Mouse (Mus musculus): Measurements from ENCODE around the gene Olfr463.
"Not testable (repeated sequence)": the region's sequence is repeated elsewhere in the genome, so short reads cannot be mapped to it uniquely, and the experiment has no call there.

Gene Olfr463

DNA sequence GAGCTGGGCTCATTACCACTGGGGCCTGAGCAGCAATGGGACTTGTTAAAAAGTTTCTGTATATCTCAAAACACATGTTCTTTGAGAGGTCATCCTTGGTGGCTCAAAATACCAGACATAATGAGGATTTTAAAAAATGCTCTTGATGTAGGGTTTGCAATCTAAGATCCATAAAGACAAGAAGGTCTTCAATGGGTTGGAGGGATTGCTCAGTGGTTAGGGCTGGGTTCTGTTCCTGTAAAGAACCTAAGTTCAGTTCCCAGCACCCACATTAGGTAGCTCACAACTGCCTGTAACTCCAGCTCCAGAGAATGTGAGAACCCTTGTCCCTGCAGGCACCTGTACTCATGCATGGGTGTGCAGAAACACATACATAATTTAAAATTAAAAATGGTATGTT lies at the start of gene Olfr463:
Olfr463 (minus strand) TSS at position 101 of the 400 bp plus-strand sequence.
- DNase-seq (ENCODE audit: low spot score in 2 of 2) = no peak

GRCm38 (mm10) chr11:87935467-87935866 lies 38.3 kb upstream of the Olfr463 start:
- DNase-seq (ENCODE audit: low spot score in 2 of 2) = no peak

- no peak for DNase-seq (ENCODE audit: low spot score in 2 of 2)
Observed at GRCm38 (mm10) chr11:87933731-87934130, 36.5 kb upstream of the Olfr463 start.

GRCm38 (mm10) chr11:87930348-87930747 lies 33.2 kb upstream of the Olfr463 start:
- no peak for DNase-seq (ENCODE audit: low spot score in 2 of 2)

DNA sequence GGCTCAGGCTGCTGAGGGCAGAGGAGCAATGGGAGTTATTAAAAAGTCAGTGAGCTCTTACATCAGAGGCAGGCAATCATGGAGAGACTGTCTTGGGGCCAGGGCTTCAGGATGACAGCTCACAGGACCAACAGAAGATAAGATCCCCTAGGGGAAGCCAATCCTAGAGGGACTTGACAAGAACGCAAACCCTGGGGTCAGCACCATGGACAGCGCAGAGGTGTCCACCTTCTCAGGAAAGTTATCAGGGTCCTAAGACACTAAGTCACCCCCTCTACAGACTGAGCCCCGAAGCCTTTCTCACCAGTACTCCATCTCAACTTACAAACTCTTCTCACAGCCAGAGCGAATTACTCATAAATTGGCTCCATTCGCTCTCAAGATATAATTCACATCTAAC lies 23.8 kb upstream of the Olfr463 start, which contains the start of gene Olfr464:
Olfr464 (minus strand) TSS at position 2 of the 400 bp plus-strand sequence.
- no peak for DNase-seq (ENCODE audit: low spot score in 2 of 2)

DNA sequence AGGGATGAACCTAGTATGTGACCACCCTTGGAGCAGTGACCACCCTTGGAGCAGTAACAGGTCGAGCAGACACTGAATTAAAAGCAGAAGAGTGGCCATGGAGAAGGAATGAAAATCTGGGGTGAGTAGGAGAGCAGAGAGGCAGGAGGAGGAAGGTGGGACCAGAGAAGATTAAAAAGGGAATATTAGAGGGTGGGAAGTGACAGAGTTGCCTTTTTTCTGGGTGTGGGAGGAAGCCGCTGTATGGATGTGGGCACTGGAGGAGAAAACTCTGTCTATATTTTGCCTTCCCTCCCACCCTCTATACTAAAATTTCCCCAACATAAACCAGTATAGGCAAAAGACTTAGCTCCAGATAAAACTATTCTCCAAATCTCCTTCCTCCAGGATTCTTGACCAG lies 23.1 kb upstream of the Olfr463 start:
- DNase-seq (ENCODE audit: low spot score in 2 of 2) = no peak

GRCm38 (mm10) chr11:87916005-87916404 lies 18.8 kb upstream of the Olfr463 start:
- no peak for DNase-seq (ENCODE audit: low spot score in 2 of 2)

- DNase-seq (ENCODE audit: low spot score in 2 of 2) = no peak
Observed at GRCm38 (mm10) chr11:87904331-87904730, 7.1 kb upstream of the Olfr463 start.

GRCm38 (mm10) chr11:87892168-87892567 lies 5.0 kb downstream of the Olfr463 start, which contains the start of gene Olfr462:
Gene Olfr462, minus strand, starts transcription at chr11:87892268.
- DNase-seq (ENCODE audit: low spot score in 2 of 2) = no peak

DNA sequence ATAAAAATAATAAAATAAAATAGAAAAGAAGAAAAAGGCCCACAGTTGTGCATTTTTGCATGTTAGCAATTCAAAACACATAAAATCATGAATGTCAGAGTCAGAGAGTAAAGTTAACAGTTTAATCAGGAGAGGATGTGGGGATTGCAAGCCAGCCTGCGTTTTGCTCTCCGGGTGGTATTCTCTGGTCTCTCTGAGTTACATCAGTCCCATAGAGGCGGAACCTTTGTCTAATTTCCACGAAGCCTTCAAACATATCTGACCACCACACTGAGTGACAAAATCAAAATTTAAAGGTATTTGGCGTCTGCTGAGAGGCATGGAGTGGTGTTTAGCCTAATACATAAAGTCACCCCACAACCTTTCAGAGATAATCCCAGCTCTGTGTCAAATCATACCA lies 12.3 kb downstream of the Olfr463 start:
- no peak for DNase-seq (ENCODE audit: low spot score in 2 of 2)

DNA sequence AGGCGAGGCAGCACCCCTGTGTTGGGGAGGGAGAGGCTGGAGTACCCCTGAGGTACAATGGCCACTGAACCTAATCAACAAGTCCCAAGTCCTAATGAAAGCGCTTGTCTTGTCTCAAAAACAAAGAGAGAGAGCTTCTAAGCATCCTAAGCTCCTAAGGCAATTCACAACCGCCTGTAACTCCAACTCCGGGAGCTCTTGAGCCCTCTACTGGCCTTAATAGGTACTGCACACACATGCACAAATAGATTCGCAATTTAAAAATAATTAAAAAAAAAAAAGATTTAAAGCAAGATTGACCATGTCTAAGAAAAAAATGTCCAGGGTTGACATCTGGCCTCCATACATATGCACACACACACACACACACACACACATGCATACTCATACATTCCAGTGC lies 13.7 kb downstream of the Olfr463 start:
- DNase-seq (ENCODE audit: low spot score in 2 of 2) = no peak

DNA sequence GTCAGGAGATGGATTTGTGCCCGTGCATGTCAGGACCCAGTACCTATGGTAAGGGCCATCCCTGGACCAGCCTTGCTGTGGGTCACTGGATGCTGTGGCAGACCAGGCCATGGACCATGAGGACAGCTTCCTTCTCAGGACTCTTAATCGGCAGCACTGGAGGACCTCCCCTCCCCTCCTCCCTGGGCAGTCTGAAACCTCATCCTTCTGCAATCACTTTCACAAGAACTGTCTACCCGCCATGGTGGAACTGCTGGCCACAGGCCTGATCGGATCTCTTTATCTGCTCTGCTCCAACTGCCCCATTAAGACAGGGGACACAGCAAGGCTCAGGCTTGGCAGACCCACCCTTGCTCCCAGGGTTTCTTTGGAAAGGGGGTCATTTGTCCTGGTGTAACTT lies 15.5 kb downstream of the Olfr463 start:
- DNase-seq (ENCODE audit: low spot score in 2 of 2) = no peak

DNA sequence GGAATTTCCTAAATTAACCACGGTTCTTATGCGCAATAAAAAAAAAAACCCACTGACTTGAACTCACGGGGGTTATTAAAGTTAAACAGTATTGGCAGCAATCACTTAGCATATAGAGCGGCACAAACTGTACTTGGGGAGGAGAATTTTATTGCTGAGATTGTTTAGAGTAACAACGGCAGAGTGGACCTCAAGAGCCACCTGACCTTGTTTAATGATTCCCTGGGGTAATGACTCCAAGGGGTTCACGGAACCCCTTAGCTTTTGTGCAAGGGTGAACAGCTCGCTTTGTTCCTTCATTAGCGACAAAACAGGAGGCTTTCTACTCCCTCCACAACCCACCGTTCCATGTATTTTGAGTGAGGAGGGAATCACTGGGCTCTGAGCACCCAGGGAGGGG lies 17.4 kb downstream of the Olfr463 start:
- DNase-seq (ENCODE audit: low spot score in 2 of 2) = no peak

- DNase-seq (ENCODE audit: low spot score in 2 of 2) = no peak
Observed at GRCm38 (mm10) chr11:87875436-87875835, 21.8 kb downstream of the Olfr463 start, which contains the start of gene Epx. Gene Epx, minus strand, starts transcription at chr11:87875536.

DNA sequence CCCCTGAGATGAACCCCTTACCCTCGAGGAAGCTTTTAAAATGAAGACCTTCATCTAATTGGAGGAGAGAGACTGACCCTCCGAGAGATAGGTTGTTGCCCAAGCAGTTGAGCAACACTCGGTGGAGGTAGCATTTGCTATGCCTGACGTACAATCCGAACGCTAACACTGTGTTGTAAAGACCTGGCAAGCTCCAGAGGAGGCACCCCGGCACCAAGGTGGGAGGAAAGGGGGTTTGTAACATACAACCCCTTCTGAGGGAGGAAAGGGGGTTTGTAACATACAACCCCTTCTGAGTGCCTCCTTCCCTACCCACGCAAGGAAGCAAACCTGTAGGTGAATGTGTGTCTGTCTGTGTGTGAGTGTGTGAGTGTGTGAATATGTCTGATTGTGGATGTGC lies 25.4 kb downstream of the Olfr463 start:
- no peak for DNase-seq (ENCODE audit: low spot score in 2 of 2)

DNA sequence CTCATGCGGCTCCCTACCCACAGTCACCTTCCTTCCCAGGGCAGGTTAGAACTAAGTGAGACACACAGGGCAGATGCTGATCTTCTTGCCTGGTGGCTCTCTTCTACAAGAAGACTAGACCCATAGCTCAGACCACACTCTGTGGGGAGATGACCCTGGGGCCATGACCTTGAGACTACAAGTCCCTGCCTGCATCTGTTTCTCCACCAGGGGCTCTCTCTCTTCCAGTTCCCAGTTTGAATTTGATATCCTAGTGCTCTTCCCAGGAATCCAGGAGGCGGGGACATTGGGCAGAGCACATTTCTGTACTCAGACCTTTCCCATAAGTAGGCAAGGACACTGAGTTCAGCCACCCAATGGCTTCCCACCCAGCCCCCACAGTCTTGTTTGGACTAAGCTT lies 27.1 kb downstream of the Olfr463 start:
- no peak for DNase-seq (ENCODE audit: low spot score in 2 of 2)

DNA sequence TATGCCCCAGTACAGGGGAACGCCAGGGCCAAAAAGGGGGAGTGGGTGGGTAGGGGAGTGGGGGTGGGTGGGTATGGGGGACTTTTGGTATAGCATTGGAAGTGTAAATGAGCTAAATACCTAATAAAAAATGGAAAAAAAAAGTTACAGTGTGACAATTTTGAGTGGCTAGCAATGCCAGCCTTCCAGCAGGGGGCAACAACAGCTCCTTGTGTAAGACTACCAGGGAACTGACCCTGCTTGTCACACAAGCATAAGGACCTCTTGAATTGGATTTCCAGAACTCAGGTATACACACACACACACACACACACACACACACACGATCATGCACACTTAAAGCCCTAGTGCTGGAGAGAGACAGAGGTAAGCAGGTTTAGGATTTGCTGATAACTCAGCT lies 30.3 kb downstream of the Olfr463 start:
- DNase-seq (ENCODE audit: low spot score in 2 of 2) = not testable (repeated sequence)

GRCm38 (mm10) chr11:87862805-87863204 lies 34.4 kb downstream of the Olfr463 start:
- no peak for DNase-seq (ENCODE audit: low spot score in 2 of 2)

- DNase-seq (ENCODE audit: low spot score in 2 of 2) = no peak
Observed at GRCm38 (mm10) chr11:87860426-87860825, 36.8 kb downstream of the Olfr463 start.

GRCm38 (mm10) chr11:87859273-87859672 lies 37.9 kb downstream of the Olfr463 start:
- DNase-seq (ENCODE audit: low spot score in 2 of 2) = no peak

DNA sequence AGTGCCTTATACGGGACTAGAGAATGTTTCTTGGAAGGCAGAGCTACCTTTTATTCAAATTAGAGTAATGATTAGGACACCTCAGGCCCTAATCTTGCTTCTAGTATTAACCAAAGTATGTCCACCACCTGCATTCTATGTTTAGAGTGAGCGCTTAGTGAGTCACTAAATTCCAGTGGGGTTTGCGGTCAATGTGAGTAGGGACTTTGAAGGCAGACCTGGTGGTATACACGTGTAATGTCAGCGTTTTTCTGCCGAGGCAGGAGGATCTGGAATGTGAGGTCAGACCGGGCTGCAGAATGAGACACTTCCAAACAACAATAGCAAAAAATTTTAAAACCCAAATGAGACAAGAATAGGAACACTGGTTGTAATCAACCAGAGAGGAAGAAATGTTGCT lies 42.6 kb downstream of the Olfr463 start:
- no peak for DNase-seq (ENCODE audit: low spot score in 2 of 2)

DNA sequence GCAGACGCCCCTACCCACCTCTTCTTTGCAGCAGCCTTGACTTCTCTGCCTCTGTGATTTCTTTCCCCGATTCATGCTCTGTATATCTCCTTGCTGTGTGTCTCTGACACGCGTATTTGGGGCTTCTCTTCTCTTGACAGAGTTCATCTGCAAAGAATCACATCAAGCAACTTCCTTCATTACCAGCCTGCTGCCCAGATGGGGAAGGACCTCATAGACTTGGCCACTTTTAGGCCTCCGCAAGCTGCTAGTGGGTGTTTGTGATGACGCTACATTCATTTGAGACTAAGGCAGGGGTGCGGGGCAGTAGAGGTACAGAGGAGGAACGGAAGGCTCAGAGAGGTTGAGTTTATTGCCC lies 43.6 kb downstream of the Olfr463 start:
- DNase-seq (ENCODE audit: low spot score in 2 of 2) = peak in 1 of 2 experiments; percentile 4

DNA sequence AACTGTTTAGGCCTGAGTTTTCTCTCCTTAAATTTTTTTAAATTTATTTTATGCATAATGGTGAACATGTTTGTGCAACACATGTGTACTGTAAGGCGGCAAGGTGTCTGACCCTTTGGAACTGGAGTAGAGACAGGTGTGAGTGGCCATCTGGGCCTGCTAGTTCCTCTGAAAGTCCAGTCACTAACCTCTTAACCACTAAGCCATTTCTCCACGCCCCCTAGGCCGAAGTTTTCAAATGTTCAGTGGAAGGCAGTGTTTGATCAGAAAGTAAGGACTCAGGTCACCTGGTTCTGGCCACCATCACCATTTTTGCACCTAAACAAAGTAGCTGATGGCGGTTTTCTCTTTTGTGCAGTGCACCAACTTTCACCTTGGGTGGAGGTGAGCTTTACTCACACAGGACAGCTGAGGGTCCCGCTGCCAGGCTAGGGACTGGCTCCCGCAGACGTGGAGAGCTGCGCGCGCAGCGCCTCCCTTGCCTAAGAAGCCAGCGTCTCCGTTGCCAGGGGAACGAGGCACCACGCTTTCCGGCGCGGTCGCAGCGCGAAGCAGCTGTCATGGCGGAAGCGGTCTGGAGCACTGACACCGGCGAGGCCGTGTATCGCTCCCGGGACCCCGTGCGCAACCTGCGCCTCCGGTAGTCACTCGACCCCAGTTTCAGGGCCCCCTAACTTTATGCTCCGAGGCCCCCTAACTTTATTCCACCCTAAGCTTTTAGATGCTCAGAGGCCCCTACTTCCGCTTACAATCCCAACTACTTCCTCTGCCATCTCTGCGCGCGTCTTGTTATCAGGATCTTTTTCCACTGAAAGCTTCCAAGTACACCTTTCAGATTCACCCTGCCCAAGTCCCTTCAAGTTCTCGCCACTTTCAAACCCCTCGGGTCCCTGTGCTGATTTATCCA lies 44.2 kb downstream of the Olfr463 start, which contains the start of gene Mks1:
Mks1 (plus strand) TSS at position 526 of the 907 bp plus-strand sequence.
- DNase-seq (ENCODE audit: low spot score in 2 of 2) = peak; percentile 84 to 92

Data from urinary bladder, adult 18-20 months (tissue).